Mouse (Mus musculus): ENCODE measurements around the gene Dhx36.

Dhx36 gene

DNA sequence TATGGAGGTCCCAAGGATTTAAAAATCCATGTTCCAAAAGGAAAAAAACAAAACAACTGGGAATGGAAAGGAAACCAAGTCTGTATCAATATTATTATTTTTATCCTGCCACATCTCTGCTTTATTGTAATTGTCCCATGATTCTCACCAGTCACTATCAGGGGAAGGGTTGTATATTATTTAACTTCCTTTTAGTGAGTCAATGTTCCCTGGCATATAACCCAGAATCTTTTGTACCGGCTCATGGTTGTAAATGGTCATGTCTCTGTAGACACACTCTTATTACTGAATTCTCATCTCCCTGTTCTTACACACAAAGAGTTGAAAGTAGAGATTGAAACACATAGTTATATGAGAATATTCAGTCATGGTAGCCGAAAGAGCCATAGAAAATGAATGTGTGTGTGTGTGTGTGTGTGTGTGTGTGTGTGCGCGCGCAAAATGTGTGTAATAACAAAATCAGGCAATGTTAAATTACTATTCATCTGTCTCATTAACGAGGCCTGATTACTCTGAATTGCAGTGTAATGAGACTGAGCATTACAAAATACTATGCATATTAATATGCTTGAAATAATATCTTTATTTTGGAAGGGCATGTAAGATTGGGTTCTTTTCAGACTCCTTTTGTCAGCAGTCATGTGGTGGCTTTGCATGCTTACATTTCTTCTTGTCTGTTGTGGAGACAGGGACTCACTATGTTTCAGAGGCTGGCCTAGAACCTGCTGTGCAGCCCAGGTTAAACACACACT is 88.2 kb downstream of the Dhx36 start:
- DNase-seq = no peak
